In the genomic region with DNA sequence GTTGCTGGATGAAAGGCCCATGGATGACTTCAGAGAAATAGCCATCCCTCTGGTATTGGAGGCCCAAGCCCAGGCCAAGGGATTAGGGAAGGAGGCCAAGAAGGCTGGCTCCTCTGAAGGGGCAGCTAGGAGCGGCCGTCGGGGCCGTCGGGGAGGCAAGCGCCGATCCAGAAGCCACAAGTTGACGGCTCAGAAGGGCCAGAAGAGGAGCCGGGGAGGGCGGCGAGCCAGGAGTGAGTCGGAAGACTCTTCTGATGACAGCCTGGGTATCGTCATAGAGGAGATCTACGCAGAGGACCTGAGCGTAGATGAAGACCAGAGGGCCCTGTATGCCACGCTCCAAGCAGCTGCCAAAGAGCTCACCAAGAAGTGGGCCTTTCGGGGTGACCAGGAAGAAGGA, we compare ENCODE assay signal across 8 mouse cellular contexts. TPM values are rescaled to one million over a fixed set of nuclear protein-coding genes. Genes with fewer than 3 reads are reported as not detected.
A peak's percentile ranks its signal among the peaks of the same experiment; 100 is the strongest.
DNase-seq lines count a peak whose midpoint lies in the region; ATAC-seq and TF ChIP-seq lines count a peak whose summit lies in the region.

No protein-coding gene starts in this region.

- peak in 1 of 2 experiments; percentile 20 for DNase-seq in heart, adult 2 months
- DNase-seq in heart, adult 8-10 months (ENCODE audit: low spot score): no peak
- peak; percentile 70 for DNase-seq in brain, adult 2 months (ENCODE audit: low read depth, low spot score)
- DNase-seq in frontal cortex, postnatal 25 days (ENCODE audit: low spot score in 2 of 2): no peak
- no peak for DNase-seq in gastrocnemius, postnatal 25 days
- no peak for DNase-seq in gastrocnemius, adult 8-10 months (ENCODE audit: low spot score in 2 of 2)

- peak overlapping the region; percentile 78 for H3K4me2 ChIP-seq in forebrain, embryonic 15.5 days (replicated peaks)
- peak overlapping the region; percentile 81 for H3K4me2 ChIP-seq in limb, embryonic 15.5 days

- no peaks in the 10 kb centered on the region for H3K27me3 ChIP-seq in heart, adult 2 months (ENCODE audit: control insufficient read depth, insufficient read depth, low read length)
- no peaks in the 10 kb centered on the region; the same call in 1 of the 2 replicates for H3K27me3 ChIP-seq in forebrain, embryonic 15.5 days
- peaks cover 48% of the 10 kb centered on the region for H3K27me3 ChIP-seq in limb, embryonic 15.5 days

- H3K9me3 ChIP-seq in forebrain, embryonic 15.5 days: no peaks in the 10 kb centered on the region
- no peaks in the 10 kb centered on the region for H3K9me3 ChIP-seq in limb, embryonic 15.5 days

- no peak for TF ChIP-seq EP300 in heart, adult 2 months (IDR thresholded peaks at IDR 0.05; ENCODE audit: insufficient read depth, low read depth, low read length)

- intact Hi-C loops in heart, adult 2 months (cut with DNase I): no loop called here

- no peak for ATAC-seq in forebrain, embryonic 15.5 days (replicated peaks)
- no peak for ATAC-seq in limb, embryonic 15.5 days (ENCODE audit: insufficient number of reproducible peaks, low FRiP score, low TSS enrichment, low read depth)

- peaks cover 3% of the 10 kb centered on the region; the same call in 1 of the 2 replicates for H3K4me1 ChIP-seq in heart, adult 2 months (ENCODE audit: control insufficient read depth, insufficient read depth, low read length)
- H3K4me1 ChIP-seq in forebrain, embryonic 15.5 days: peaks cover 85% of the 10 kb centered on the region
- H3K4me1 ChIP-seq in limb, embryonic 15.5 days: peaks cover 69% of the 10 kb centered on the region

- peak overlapping the region; percentile 59; the same call in 1 of the 2 replicates for H3K4me3 ChIP-seq in heart, adult 2 months
- H3K4me3 ChIP-seq in forebrain, embryonic 15.5 days: peak overlapping the region; percentile 60
- peak overlapping the region; percentile 64 for H3K4me3 ChIP-seq in limb, embryonic 15.5 days

- H3K9ac ChIP-seq in heart, adult 2 months (ENCODE audit: low read depth, low read length): no peak overlapping the region
- peak overlapping the region; percentile 73 for H3K9ac ChIP-seq in forebrain, embryonic 15.5 days (replicated peaks)
- 0 out of 2 replicates have a peak overlapping the region, but pooled peaks have one; percentile 69 for H3K9ac ChIP-seq in limb, embryonic 15.5 days

- WGBS in heart, adult 2 months: 34% methylated on average over 17 of the region's 17 CpGs
- WGBS in forebrain, embryonic 15.5 days: 15% methylated on average over 17 of the region's 17 CpGs
- WGBS in limb, embryonic 15.5 days: 18% methylated on average over 17 of the region's 17 CpGs

- no peak for TF ChIP-seq CTCF in heart, adult 2 months (IDR thresholded peaks at IDR 0.05)

- no peaks in the 10 kb centered on the region for H3K79me2 ChIP-seq in heart, adult 2 months (replicated peaks; ENCODE audit: control insufficient read depth, insufficient read depth, low read length)

- no peak for TF ChIP-seq POLR2A in heart, adult 2 months (IDR thresholded peaks at IDR 0.05; ENCODE audit: insufficient read depth, low read depth, low read length)

- no peaks in the 10 kb centered on the region for H3K36me3 ChIP-seq in heart, adult 2 months (ENCODE audit: control insufficient read depth, insufficient read depth, low read length)
- no peaks in the 10 kb centered on the region for H3K36me3 ChIP-seq in forebrain, embryonic 15.5 days
- H3K36me3 ChIP-seq in limb, embryonic 15.5 days: no peaks in the 10 kb centered on the region

- H3K27ac ChIP-seq in heart, adult 2 months: no peak overlapping the region; the same call in 1 of the 2 replicates
- H3K27ac ChIP-seq in forebrain, embryonic 15.5 days (replicated peaks): peak overlapping the region; percentile 88
- H3K27ac ChIP-seq in limb, embryonic 15.5 days: 0 out of 2 replicates have a peak overlapping the region, but pooled peaks have one; percentile 69

RNA-seq across cellular contexts. Expression of gene Pnmal2, which starts 0.9 kb away (rescaled TPM):
- 1 to 10 TPM; 3.8 to 4.1 TPM for total RNA-seq in heart, adult 2 months (2021)
- 3.5 and 4.4 TPM in 2 replicates for polyA plus RNA-seq in heart, adult 2 months (2012; rRNA removed)
- total RNA-seq in heart, adult 8-10 months (2022): 1 to 10 TPM; 3.5 to 4.9 (median 4.3) TPM
- polyA plus RNA-seq in forebrain, embryonic 15.5 days (2015; fragmentation: Nextera tagmentation; extraction: Ambion mirVana): 87.4 and 102 TPM in 2 replicates
- polyA plus RNA-seq in limb, embryonic 15.5 days (2015; fragmentation: Nextera tagmentation; extraction: Ambion mirVana): 20.2 and 31.1 TPM in 2 replicates
- total RNA-seq in gastrocnemius, postnatal 25 days (2021): 1 to 10 TPM; 2.3 to 3.3 TPM
- total RNA-seq in gastrocnemius, adult 8-10 months (2022): under 1 TPM; 0.24 to 0.76 (median 0.41) TPM

RNA-seq across cellular contexts. Expression of gene Pnmal1, which starts 14.1 kb away (rescaled TPM):
- total RNA-seq in heart, adult 2 months (2021): under 1 TPM in 1 of 2 experiments, not detected in 1; 0.11 TPM
- polyA plus RNA-seq in heart, adult 2 months (2012; rRNA removed): 0.06 TPM in 2 replicates
- not detected for total RNA-seq in heart, adult 8-10 months (2022)
- 47.9 and 53.1 TPM in 2 replicates for polyA plus RNA-seq in forebrain, embryonic 15.5 days (2015; fragmentation: Nextera tagmentation; extraction: Ambion mirVana)
- 0.33 and 0.50 TPM in 2 replicates for polyA plus RNA-seq in limb, embryonic 15.5 days (2015; fragmentation: Nextera tagmentation; extraction: Ambion mirVana)
- not detected for total RNA-seq in gastrocnemius, postnatal 25 days (2021)
- under 1 TPM in 1 of 4 experiments, not detected in 3; 0.07 TPM for total RNA-seq in gastrocnemius, adult 8-10 months (2022)

RNA-seq across cellular contexts. Expression of gene Calm3, which starts 21.5 kb away (rescaled TPM):
- total RNA-seq in heart, adult 2 months (2021): 100 to 1,000 TPM; 168 to 175 TPM
- 163 and 206 TPM in 2 replicates for polyA plus RNA-seq in heart, adult 2 months (2012; rRNA removed)
- 100 to 1,000 TPM; 153 to 208 (median 191) TPM for total RNA-seq in heart, adult 8-10 months (2022)
- polyA plus RNA-seq in forebrain, embryonic 15.5 days (2015; fragmentation: Nextera tagmentation; extraction: Ambion mirVana): 291 and 305 TPM in 2 replicates
- 85.8 and 99.4 TPM in 2 replicates for polyA plus RNA-seq in limb, embryonic 15.5 days (2015; fragmentation: Nextera tagmentation; extraction: Ambion mirVana)
- 100 to 1,000 TPM; 257 to 291 TPM for total RNA-seq in gastrocnemius, postnatal 25 days (2021)
- total RNA-seq in gastrocnemius, adult 8-10 months (2022): 100 to 1,000 TPM; 386 to 534 (median 424) TPM

RNA-seq across cellular contexts. Expression of gene Gm42372, which starts 37.5 kb away (rescaled TPM):
- not detected for total RNA-seq in heart, adult 2 months (2021)
- 0.03 TPM in 1 of 2 replicates, not detected in the other for polyA plus RNA-seq in heart, adult 2 months (2012; rRNA removed)
- not detected for total RNA-seq in heart, adult 8-10 months (2022)
- polyA plus RNA-seq in forebrain, embryonic 15.5 days (2015; fragmentation: Nextera tagmentation; extraction: Ambion mirVana): 3.7 and 4.3 TPM in 2 replicates
- 0.14 and 0.20 TPM in 2 replicates for polyA plus RNA-seq in limb, embryonic 15.5 days (2015; fragmentation: Nextera tagmentation; extraction: Ambion mirVana)
- total RNA-seq in gastrocnemius, postnatal 25 days (2021): not detected
- total RNA-seq in gastrocnemius, adult 8-10 months (2022): not detected

RNA-seq across cellular contexts. Expression of gene Ptgir, which starts 39.1 kb away (rescaled TPM):
- total RNA-seq in heart, adult 2 months (2021): 1 to 10 TPM; 1.9 to 2.9 TPM
- polyA plus RNA-seq in heart, adult 2 months (2012; rRNA removed): 5.2 and 7.4 TPM in 2 replicates
- total RNA-seq in heart, adult 8-10 months (2022): 1 to 10 TPM; 1.9 to 3.5 (median 3.1) TPM
- polyA plus RNA-seq in forebrain, embryonic 15.5 days (2015; fragmentation: Nextera tagmentation; extraction: Ambion mirVana): 0.13 and 0.29 TPM in 2 replicates
- polyA plus RNA-seq in limb, embryonic 15.5 days (2015; fragmentation: Nextera tagmentation; extraction: Ambion mirVana): 4.0 and 5.1 TPM in 2 replicates
- total RNA-seq in gastrocnemius, postnatal 25 days (2021): 1 to 10 TPM in 1 of 2 experiments, under 1 TPM in 1; 0.97 to 1.3 TPM
- total RNA-seq in gastrocnemius, adult 8-10 months (2022): under 1 TPM; 0.62 to 0.97 (median 0.93) TPM
